Mouse (Mus musculus): ENCODE results near the gene Dcx. TPM values are rescaled to one million over a fixed set of nuclear protein-coding genes. Genes with fewer than 3 reads are reported as not detected.

The Dcx gene
- polyA plus RNA-seq, 1 experiment from 2014 or later: 11.4 TPM

- Histone ChIP-seq H3K27me3 (peaks cover 3% of the 10 kb centered on the region; the same call in 1 of the 2 replicates), H3K4me3 (no peak overlapping the region), H3K9ac (no peak overlapping the region), H3K9me3 (no peaks in the 10 kb centered on the region), H3K4me2 (replicated peaks) (no peak overlapping the region), H3K36me3 (peaks cover 8% of the 10 kb centered on the region; the same call in 1 of the 2 replicates), H3K27ac (no peak overlapping the region), H3K4me1 (peaks cover 9% of the 10 kb centered on the region; the same call in 1 of the 2 replicates)
- 97% methylated on average over 2 of the region's 2 CpGs for WGBS
- no peak for ATAC-seq (ENCODE audit: low FRiP score, low read depth)
Measured at GRCm38 (mm10) chrX:143818961-143819360, 114.2 kb downstream of the Dcx start.

DNA sequence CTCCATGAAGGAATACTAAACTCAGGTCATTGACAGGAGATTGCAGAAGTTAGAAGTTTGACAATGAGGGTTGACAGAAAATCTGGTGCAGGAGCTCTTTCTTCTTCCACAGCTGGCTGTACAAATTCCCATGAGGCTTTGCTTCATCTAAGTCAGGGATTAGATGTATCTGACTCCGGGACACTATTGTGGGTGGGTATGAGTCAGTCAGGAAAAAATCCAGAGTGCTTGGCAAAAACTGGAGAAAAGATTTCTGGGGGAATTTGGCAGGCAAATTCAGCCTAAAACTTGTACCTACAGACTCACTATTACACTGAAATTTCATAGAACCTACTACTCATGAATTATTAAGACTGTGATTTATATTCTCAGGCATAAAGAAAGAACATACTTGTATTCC is 117.2 kb downstream of the Dcx start:
- 91% methylated on average over 1 of the region's 1 CpGs for WGBS
- no peak overlapping the region for H3K9ac ChIP-seq
- peaks cover 16% of the 10 kb centered on the region for H3K36me3 ChIP-seq
- no peak overlapping the region for H3K4me3 ChIP-seq
- H3K27ac ChIP-seq: no peak overlapping the region
- H3K4me1 ChIP-seq: no peaks in the 10 kb centered on the region
- no peak for ATAC-seq (ENCODE audit: low FRiP score, low read depth)
- H3K4me2 ChIP-seq (replicated peaks): no peak overlapping the region
- peaks cover 3% of the 10 kb centered on the region; the same call in 1 of the 2 replicates for H3K27me3 ChIP-seq
- H3K9me3 ChIP-seq: no peaks in the 10 kb centered on the region

Small RNAs within 50 kb of the gene (microRNA-seq; reads per million reads assigned to microRNA genes)
- 0.52 reads per million for gene Gm47298

Other genes starting within 250 kb of the Dcx start
- gene Capn6, start 105.9 kb downstream of the Dcx start, polyA plus RNA-seq (2015; fragmentation: Nextera tagmentation; extraction: Ambion mirVana): 367 and 415 TPM in 2 replicates
- gene A730046J19Rik, start 220.4 kb upstream of the Dcx start, polyA plus RNA-seq (2015; fragmentation: Nextera tagmentation; extraction: Ambion mirVana): 0.80 and 0.94 TPM in 2 replicates

All from limb, embryonic 13.5 days (tissue).